Mouse (Mus musculus): ENCODE data around the gene Fut1.

- TF ChIP-seq POLR2A (IDR thresholded peaks at IDR 0.05; ENCODE audit: extremely low read depth, insufficient read depth, low read length) (0 out of 2 replicates have a peak, but pooled peaks have one; percentile 12), CTCF (IDR thresholded peaks at IDR 0.05; ENCODE audit: extremely low read depth, insufficient read depth, low read length) (no peak)
These were observed 23.3 kb downstream of the Fut1 start for GRCm38 (mm10) chr7:45640191-45640957.
